In the genomic region with DNA sequence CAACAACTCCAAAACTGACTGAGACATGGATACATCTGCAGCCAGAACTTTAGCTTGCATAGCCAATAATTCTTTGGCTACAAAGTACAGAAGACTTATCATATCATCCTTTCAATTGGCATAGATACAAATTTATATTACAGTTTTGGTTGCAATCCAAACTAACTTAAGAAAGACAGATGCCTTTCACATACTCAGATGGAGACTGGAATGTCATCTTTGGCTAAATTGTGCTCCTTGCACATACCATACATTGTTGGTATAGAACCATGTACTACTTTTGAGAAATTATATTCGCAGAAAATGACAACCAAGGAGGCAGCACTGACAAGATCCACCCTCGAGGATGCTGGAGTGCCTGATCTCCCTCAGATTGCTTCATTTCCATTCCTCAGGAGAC, we compare ENCODE assay signal across 30 mouse cellular contexts. TPM values are rescaled to one million over a fixed set of nuclear protein-coding genes. Genes with fewer than 3 reads are reported as not detected.
A peak's percentile ranks its signal among the peaks of the same experiment; 100 is the strongest.
DNase-seq lines count a peak whose midpoint lies in the region; ATAC-seq and TF ChIP-seq lines count a peak whose summit lies in the region.
"Had no signal": no experiment of that assay in that cellular context is flagged by ENCODE, and none has a peak within 500 bp of the region (broad histone marks: within the 10 kb centered on the region; RNA-seq: fewer than 3 reads in every experiment).

No protein-coding gene starts in this region.

- WGBS in forebrain, embryonic 14.5 days, result 72% methylated on average over 2 of the region's 2 CpGs
- 82% methylated on average over 2 of the region's 2 CpGs for WGBS in forebrain, embryonic 12.5 days
- WGBS in lung, embryonic 14.5 days, result 46% methylated on average over 2 of the region's 2 CpGs
- WGBS in lung, adult 2 months, result 57% methylated on average over 2 of the region's 2 CpGs
- 52% methylated on average over 2 of the region's 2 CpGs for whole genome bisulfite sequencing in lung, postnatal 0 days

- no peaks in the 10 kb centered on the region for H3K4me1 ChIP-seq in forebrain, embryonic 14.5 days (ENCODE audit: control insufficient read depth, insufficient read depth, low read length)
- H3K4me1 ChIP-seq in forebrain, embryonic 12.5 days, result no peaks in the 10 kb centered on the region
- no peaks in the 10 kb centered on the region for H3K4me1 ChIP-seq in lung, embryonic 14.5 days (ENCODE audit: insufficient read depth)
- no peaks in the 10 kb centered on the region for H3K4me1 ChIP-seq in lung, adult 2 months (ENCODE audit: control insufficient read depth, insufficient read depth, low read length)
- no peaks in the 10 kb centered on the region for H3K4me1 ChIP-seq in lung, postnatal 0 days (ENCODE audit: insufficient read depth, low read depth, low read length)
- H3K4me1 ChIP-seq: embryonic facial prominence, embryonic 12.5 days; heart, embryonic 12.5 days had no signal

- no peak for ATAC-seq in forebrain, embryonic 14.5 days
- ATAC-seq in forebrain, embryonic 12.5 days (ENCODE audit: low FRiP score), result no peak
- ATAC-seq in lung, embryonic 14.5 days (ENCODE audit: insufficient read depth), result 0 out of 2 replicates have a peak, but pooled peaks have one; percentile 38
- peak; percentile 49; the same call in 1 of the 2 replicates for ATAC-seq in lung, postnatal 0 days
- ATAC-seq: hindbrain, postnatal 0 days; inflammation-experienced regulatory T-cells, adult 6 months; intestine, embryonic 16.5 days; Patski had no signal

- H3K9ac ChIP-seq in forebrain, embryonic 14.5 days (ENCODE audit: low read length), result no peak overlapping the region
- H3K9ac ChIP-seq in forebrain, embryonic 12.5 days, result no peak overlapping the region
- no peak overlapping the region for H3K9ac ChIP-seq in lung, embryonic 14.5 days
- H3K9ac ChIP-seq in lung, postnatal 0 days (replicated peaks; ENCODE audit: low read depth), result no peak overlapping the region
- H3K9ac ChIP-seq: embryonic facial prominence, embryonic 12.5 days; heart, embryonic 12.5 days; heart, embryonic 15.5 days; hindbrain, embryonic 14.5 days had no signal

- H3K27ac ChIP-seq in forebrain, embryonic 14.5 days (ENCODE audit: low read depth, low read length), result no peak overlapping the region
- no peak overlapping the region for H3K27ac ChIP-seq in forebrain, embryonic 12.5 days
- H3K27ac ChIP-seq in lung, embryonic 14.5 days (ENCODE audit: low read depth), result no peak overlapping the region
- no peak overlapping the region for H3K27ac ChIP-seq in lung, postnatal 0 days (ENCODE audit: low read length)
- H3K27ac ChIP-seq: embryonic facial prominence, embryonic 12.5 days; heart, embryonic 15.5 days; hindbrain, embryonic 14.5 days; hindbrain, postnatal 0 days had no signal

- H3K4me2 ChIP-seq in forebrain, embryonic 14.5 days (ENCODE audit: low read length), result no peak overlapping the region
- no peak overlapping the region for H3K4me2 ChIP-seq in forebrain, embryonic 12.5 days
- H3K4me2 ChIP-seq in lung, embryonic 14.5 days, result no peak overlapping the region
- no peak overlapping the region for H3K4me2 ChIP-seq in lung, postnatal 0 days (replicated peaks; ENCODE audit: low read depth, low read length)
- H3K4me2 ChIP-seq: embryonic facial prominence, embryonic 12.5 days; heart, embryonic 12.5 days; heart, embryonic 15.5 days; hindbrain, embryonic 14.5 days had no signal

- peak; percentile 54 for TF ChIP-seq EP300 in lung, postnatal 0 days (IDR thresholded peaks at IDR 0.05)

- H3K36me3 ChIP-seq in forebrain, embryonic 14.5 days (ENCODE audit: control insufficient read depth, insufficient read depth, low read length), result no peaks in the 10 kb centered on the region
- no peaks in the 10 kb centered on the region for H3K36me3 ChIP-seq in forebrain, embryonic 12.5 days (replicated peaks)
- no peaks in the 10 kb centered on the region for H3K36me3 ChIP-seq in lung, embryonic 14.5 days (ENCODE audit: insufficient read depth)
- H3K36me3 ChIP-seq in lung, postnatal 0 days (ENCODE audit: insufficient read depth, low read length), result no peaks in the 10 kb centered on the region
- H3K36me3 ChIP-seq: embryonic facial prominence, embryonic 12.5 days; G1E; heart, embryonic 12.5 days; heart, embryonic 15.5 days had no signal

- no peaks in the 10 kb centered on the region for H3K27me3 ChIP-seq in forebrain, embryonic 14.5 days (replicated peaks; ENCODE audit: control insufficient read depth, insufficient read depth, low read length)
- no peaks in the 10 kb centered on the region for H3K27me3 ChIP-seq in forebrain, embryonic 12.5 days
- no peaks in the 10 kb centered on the region for H3K27me3 ChIP-seq in lung, embryonic 14.5 days (ENCODE audit: insufficient read depth, low read length)
- H3K27me3 ChIP-seq in lung, postnatal 0 days (replicated peaks; ENCODE audit: insufficient read depth, low read length), result no peaks in the 10 kb centered on the region
- H3K27me3 ChIP-seq: CH12.LX; embryonic facial prominence, embryonic 12.5 days; heart, embryonic 12.5 days; heart, embryonic 15.5 days had no signal

- no peaks in the 10 kb centered on the region for H3K9me3 ChIP-seq in forebrain, embryonic 14.5 days (replicated peaks; ENCODE audit: control insufficient read depth, low read length)
- H3K9me3 ChIP-seq in forebrain, embryonic 12.5 days, result no peaks in the 10 kb centered on the region
- H3K9me3 ChIP-seq in lung, embryonic 14.5 days (ENCODE audit: low read depth, low read length), result no peaks in the 10 kb centered on the region
- H3K9me3 ChIP-seq in lung, postnatal 0 days (ENCODE audit: low read length), result no peaks in the 10 kb centered on the region
- H3K9me3 ChIP-seq: embryonic facial prominence, embryonic 12.5 days; G1E; heart, embryonic 12.5 days; heart, embryonic 15.5 days had no signal

- no peak for TF ChIP-seq CTCF in lung, embryonic 14.5 days (IDR thresholded peaks at IDR 0.05; ENCODE audit: low read depth)
- TF ChIP-seq CTCF in lung, adult 2 months (IDR thresholded peaks at IDR 0.05; ENCODE audit: insufficient read depth, low read length), result no peak
- TF ChIP-seq CTCF in lung, postnatal 0 days (IDR thresholded peaks at IDR 0.05), result no peak

- peak; percentile 62 for DNase-seq in forebrain, embryonic 14.5 days (ENCODE audit: low spot score)
- peak; percentile 60 for DNase-seq in lung, embryonic 14.5 days
- DNase-seq in lung, adult 2 months, result no peak
- peak; percentile 50 for DNase-seq in lung, postnatal 0 days (ENCODE audit: low spot score)
- DNase-seq in lung, postnatal 25 days (ENCODE audit: low spot score), result no peak
- DNase-seq in cerebellum, adult 18-20 months, result no peak
- DNase-seq: adrenal gland, postnatal 10 days; adrenal gland, postnatal 36 days; B cell, adult 2 months; cerebellum, adult 11-12 months; cerebellum, adult 9-10 months; cerebellum, postnatal 14 days; gastrocnemius, postnatal 25 days; heart, adult 18-20 months; heart, postnatal 10 days; heart, postnatal 4 days had no signal

- TF ChIP-seq POLR2A in lung, adult 2 months (IDR thresholded peaks at IDR 0.05; ENCODE audit: borderline replicate concordance, extremely low read depth, low read depth, low read length), result no peak

- H3K4me3 ChIP-seq in forebrain, embryonic 14.5 days (ENCODE audit: low read depth, low read length), result no peak overlapping the region
- H3K4me3 ChIP-seq in forebrain, embryonic 12.5 days (replicated peaks), result no peak overlapping the region
- H3K4me3 ChIP-seq in lung, embryonic 14.5 days (ENCODE audit: low read depth, low read length), result no peak overlapping the region
- no peak overlapping the region for H3K4me3 ChIP-seq in lung, adult 2 months (replicated peaks; ENCODE audit: extremely low read depth, low read depth, low read length)
- H3K4me3 ChIP-seq in lung, postnatal 0 days (ENCODE audit: low read depth, low read length), result no peak overlapping the region
- H3K4me3 ChIP-seq: embryonic facial prominence, embryonic 12.5 days; erythroblast, embryonic 14.5 days; heart, embryonic 12.5 days; heart, embryonic 15.5 days had no signal

RNA-seq across cellular contexts. Expression of gene Gm815, which starts 35.1 kb away (rescaled TPM):
- not detected in 2 replicates for polyA plus RNA-seq in forebrain, embryonic 14.5 days (2014; fragmentation: Nextera tagmentation; extraction: Ambion mirVana)
- not detected in 2 replicates for polyA plus RNA-seq in forebrain, embryonic 12.5 days (2016; fragmentation: Nextera tagmentation; extraction: Ambion mirVana)
- 0.33 TPM in 1 of 2 replicates, not detected in the other for polyA plus RNA-seq in lung, embryonic 14.5 days (2014; fragmentation: Nextera tagmentation; extraction: Ambion mirVana)
- not detected in 2 replicates for polyA plus RNA-seq in lung, adult 2 months (2012; rRNA removed)
- polyA plus RNA-seq in lung, postnatal 0 days (2015; fragmentation: Nextera tagmentation; extraction: Ambion mirVana), result 0.16 TPM in 1 of 2 replicates, not detected in the other
- polyA plus RNA-seq: embryonic facial prominence, embryonic 12.5 days; erythroblast, embryonic 14.5 days; G1E; gonadal fat pad, adult 2 months; heart, embryonic 12.5 days; heart, embryonic 15.5 days; hindbrain, embryonic 11.5 days; hindbrain, embryonic 14.5 days; hindbrain, postnatal 0 days; inflammation-experienced regulatory T-cells, adult 6 months; intestine, embryonic 16.5 days; Patski had no signal

Comparison
In these comparisons a context has a peak if more than half of its experiments do, and no peak if none do; other contexts are left out.
1. DNase-seq: peak in forebrain, embryonic 14.5 days (single experiment), lung, embryonic 14.5 days (single experiment) and lung, postnatal 0 days (single experiment); none in lung, adult 2 months (single experiment), lung, postnatal 25 days (single experiment) and cerebellum, adult 18-20 months (0 of 2).
2. ATAC-seq: peak in lung, embryonic 14.5 days (single experiment) and lung, postnatal 0 days (single experiment); none in forebrain, embryonic 14.5 days (single experiment) and forebrain, embryonic 12.5 days (single experiment).